Mouse (Mus musculus) embryonic facial prominence, embryonic 15.5 days (tissue): Measurements from ENCODE around the gene Ovol3. TPM values are rescaled to one million over a fixed set of nuclear protein-coding genes. Genes with fewer than 3 reads are reported as not detected.
A peak's percentile ranks its signal among the peaks of the same experiment; 100 is the strongest.

Experiments
- ATAC-seq: fragments of 200-750 bp; cut with Nextera tagmentation; 2 replicates; pipeline ENCODE4 v1.8.0; 2017; ENCODE audit warnings: low read depth, moderate TSS enrichment; ENCODE audit not compliant: insufficient number of reproducible peaks, low FRiP score, low TSS enrichment
- H3K27ac ChIP-seq: fragments of 300-500 bp; sonication (generic); replicated peaks from 2 replicates; pipeline ENCODE4 v1.5.1; 2015; ENCODE audit warnings: mild to moderate bottlenecking, inconsistent platforms
- H3K27me3 ChIP-seq: fragments of 300-500 bp; sonication (generic); 2 replicates; pipeline ENCODE4 v1.6.1; 2015; ENCODE audit warnings: inconsistent platforms
- H3K36me3 ChIP-seq: fragments of 300-500 bp; sonication (generic); 2 replicates; pipeline ENCODE4 v1.6.1; 2015; ENCODE audit warnings: mild to moderate bottlenecking, inconsistent platforms
- H3K4me1 ChIP-seq: fragments of 300-500 bp; sonication (generic); 2 replicates; pipeline ENCODE4 v1.6.1; 2015; ENCODE audit warnings: inconsistent platforms
- H3K4me2 ChIP-seq: fragments of 300-500 bp; sonication (generic); replicated peaks from 2 replicates; pipeline ENCODE4 v1.6.1; 2015; ENCODE audit warnings: mild to moderate bottlenecking, inconsistent platforms
- H3K4me3 ChIP-seq: fragments of 300-500 bp; sonication (generic); replicated peaks from 2 replicates; pipeline ENCODE4 v1.5.1; 2015; ENCODE audit warnings: mild to moderate bottlenecking, inconsistent platforms
- H3K9ac ChIP-seq: fragments of 300-500 bp; sonication (generic); 2 replicates; pipeline ENCODE4 v1.6.1; 2015; ENCODE audit warnings: inconsistent platforms
- H3K9me3 ChIP-seq: fragments of 300-500 bp; sonication (generic); replicated peaks from 2 replicates; pipeline ENCODE4 v1.6.1; 2016; ENCODE audit warnings: inconsistent platforms
- WGBS: fragments of 180-500 bp; shearing (Covaris S2); methylation state at CpG from one replicate; pipeline ENCODE4 v1.1.7; 2015; 5-methylcytosine and 5-hydroxymethylcytosine counted together
- polyA plus RNA-seq: library from polyadenylated mRNA; unstranded; fragments of >200 nt; fragmentation: Nextera tagmentation; extraction: Ambion mirVana; gene quantifications from 2 replicates; pipeline ENCODE4 v1.2.1, GENCODE M21; 2015

Ovol3 gene
- polyA plus RNA-seq, result 0.31 and 0.39 TPM in 2 replicates

- H3K4me2 ChIP-seq, result no peak within 1 kb of the TSS
- no peaks in the 10 kb centered on the region for H3K9me3 ChIP-seq
- no peak for ATAC-seq
- no peaks in the 10 kb centered on the region for H3K27me3 ChIP-seq
- no peak within 1 kb of the TSS for H3K27ac ChIP-seq
- H3K36me3 ChIP-seq, result peaks cover 17% of the 10 kb centered on the region
- 83% methylated on average over 4 of the region's 4 CpGs for WGBS
- no peak within 1 kb of the TSS for H3K4me3 ChIP-seq
- H3K4me1 ChIP-seq, result peaks cover 20% of the 10 kb centered on the region
- H3K9ac ChIP-seq, result no peak within 1 kb of the TSS
These were observed at the start of gene Ovol3 for GRCm38 (mm10) chr7:30235625-30236024. TSS of gene Ovol3 (minus strand) at chr7:30235725.

- Histone ChIP-seq H3K4me1 (peaks cover 19% of the 10 kb centered on the region), H3K9ac (no peak overlapping the region), H3K36me3 (no peaks in the 10 kb centered on the region), H3K9me3 (no peaks in the 10 kb centered on the region), H3K4me2 (no peak overlapping the region), H3K4me3 (no peak overlapping the region), H3K27ac (no peak overlapping the region), H3K27me3 (no peaks in the 10 kb centered on the region)
- WGBS, result 74% methylated on average over 7 of the region's 7 CpGs
- ATAC-seq, result no peak
These were observed 47.2 kb upstream of the Ovol3 start for GRCm38 (mm10) chr7:30282740-30283139.

- ATAC-seq, result no peak
- Histone ChIP-seq H3K4me1 (peaks cover 19% of the 10 kb centered on the region), H3K9ac (no peak overlapping the region), H3K9me3 (no peaks in the 10 kb centered on the region), H3K4me3 (0 out of 2 replicates have a peak overlapping the region, but pooled peaks have one; percentile 70), H3K4me2 (no peak overlapping the region), H3K27ac (peak overlapping the region; percentile 99; the same call in 1 of the 2 replicates), H3K27me3 (no peaks in the 10 kb centered on the region), H3K36me3 (no peaks in the 10 kb centered on the region)
- 75% methylated on average over 4 of the region's 4 CpGs for WGBS
These were observed 46.0 kb upstream of the Ovol3 start for GRCm38 (mm10) chr7:30281522-30281921.

- no peaks in the 10 kb centered on the region for H3K27me3 ChIP-seq
- WGBS, result under 1% methylated on average over 20 of the region's 20 CpGs
- H3K9ac ChIP-seq, result peak overlapping the region; percentile 43
- H3K4me3 ChIP-seq, result peak overlapping the region; percentile 70
- peak overlapping the region; percentile 89 for H3K4me2 ChIP-seq
- peaks cover 19% of the 10 kb centered on the region for H3K4me1 ChIP-seq
- ATAC-seq, result peak; percentile 82
- peak overlapping the region; percentile 99 for H3K27ac ChIP-seq
- no peaks in the 10 kb centered on the region for H3K36me3 ChIP-seq
- H3K9me3 ChIP-seq, result no peaks in the 10 kb centered on the region
These were observed 45.2 kb upstream of the Ovol3 start for GRCm38 (mm10) chr7:30280670-30281138.

- under 1% methylated on average over 49 of the region's 49 CpGs for WGBS
- H3K4me2 ChIP-seq, result peak within 1 kb of the TSS; percentile 89
These were observed 44.6 kb upstream of the Ovol3 start, which contains the start of the genes Thap8 and Wdr62 for GRCm38 (mm10) chr7:30279951-30280669. TSS of gene Thap8 (plus strand) at chr7:30280094. TSS of gene Wdr62 (minus strand) at chr7:30280419.

GRCm38 (mm10) chr7:30279536-30279935, 44.0 kb upstream of the Ovol3 start:
- 0% methylated on average over 6 of the region's 6 CpGs for WGBS
- 0 out of 2 replicates have a peak overlapping the region, but pooled peaks have one; percentile 7 for H3K9ac ChIP-seq
- peak overlapping the region; percentile 99; the same call in 1 of the 2 replicates for H3K27ac ChIP-seq
- H3K4me1 ChIP-seq, result peaks cover 19% of the 10 kb centered on the region
- no peak for ATAC-seq
- no peaks in the 10 kb centered on the region for H3K36me3 ChIP-seq
- peak overlapping the region; percentile 89 for H3K4me2 ChIP-seq
- no peaks in the 10 kb centered on the region for H3K27me3 ChIP-seq
- H3K9me3 ChIP-seq, result no peaks in the 10 kb centered on the region
- peak overlapping the region; percentile 70 for H3K4me3 ChIP-seq

More at GRCm38 (mm10) chr7:30279951-30280669, 44.6 kb upstream of the Ovol3 start, which contains the start of the genes Thap8 and Wdr62:
- H3K36me3 ChIP-seq, result no peaks in the 10 kb centered on the region
- peak within 1 kb of the TSS; percentile 70 for H3K4me3 ChIP-seq
- peak within 1 kb of the TSS; percentile 99 for H3K27ac ChIP-seq
- no peaks in the 10 kb centered on the region for H3K9me3 ChIP-seq
- peaks cover 19% of the 10 kb centered on the region for H3K4me1 ChIP-seq
- H3K27me3 ChIP-seq, result no peaks in the 10 kb centered on the region
- peak; percentile 96 for ATAC-seq
- H3K9ac ChIP-seq, result peak within 1 kb of the TSS; percentile 43

GRCm38 (mm10) chr7:30278911-30279310, 43.4 kb upstream of the Ovol3 start:
- H3K9me3 ChIP-seq, result no peaks in the 10 kb centered on the region
- no peaks in the 10 kb centered on the region for H3K27me3 ChIP-seq
- no peaks in the 10 kb centered on the region for H3K36me3 ChIP-seq
- H3K4me1 ChIP-seq, result peaks cover 19% of the 10 kb centered on the region
- no peak for ATAC-seq
- H3K4me2 ChIP-seq, result no peak overlapping the region
- no peak overlapping the region for H3K27ac ChIP-seq
- no peak overlapping the region for H3K4me3 ChIP-seq
- WGBS, result 44% methylated on average over 2 of the region's 2 CpGs
- no peak overlapping the region for H3K9ac ChIP-seq

- ATAC-seq, result no peak
- no peak overlapping the region for H3K9ac ChIP-seq
- H3K4me1 ChIP-seq, result peaks cover 6% of the 10 kb centered on the region; the same call in 1 of the 2 replicates
- H3K27me3 ChIP-seq, result no peaks in the 10 kb centered on the region
- no peaks in the 10 kb centered on the region for H3K9me3 ChIP-seq
- WGBS, result 82% methylated on average over 6 of the region's 6 CpGs
- no peak overlapping the region for H3K27ac ChIP-seq
- no peak overlapping the region for H3K4me2 ChIP-seq
- H3K36me3 ChIP-seq, result no peaks in the 10 kb centered on the region
- H3K4me3 ChIP-seq, result no peak overlapping the region
These were observed 38.9 kb upstream of the Ovol3 start for GRCm38 (mm10) chr7:30274383-30274782.

GRCm38 (mm10) chr7:30269641-30270040, 34.1 kb upstream of the Ovol3 start:
- Histone ChIP-seq H3K27ac (no peak overlapping the region), H3K4me2 (no peak overlapping the region), H3K4me1 (no peaks in the 10 kb centered on the region), H3K27me3 (no peaks in the 10 kb centered on the region), H3K9me3 (no peaks in the 10 kb centered on the region), H3K4me3 (no peak overlapping the region), H3K9ac (no peak overlapping the region), H3K36me3 (no peaks in the 10 kb centered on the region)
- ATAC-seq, result no peak
- WGBS, result 81% methylated on average over 4 of the region's 4 CpGs

- WGBS, result 85% methylated on average over 3 of the region's 3 CpGs
- Histone ChIP-seq H3K27me3 (no peaks in the 10 kb centered on the region), H3K36me3 (no peaks in the 10 kb centered on the region), H3K4me2 (no peak overlapping the region), H3K4me1 (no peaks in the 10 kb centered on the region), H3K4me3 (no peak overlapping the region), H3K9me3 (no peaks in the 10 kb centered on the region), H3K27ac (no peak overlapping the region), H3K9ac (no peak overlapping the region)
- ATAC-seq, result no peak
These were observed 31.3 kb upstream of the Ovol3 start for GRCm38 (mm10) chr7:30266780-30267179.

GRCm38 (mm10) chr7:30265935-30266334, 30.4 kb upstream of the Ovol3 start:
- no peak overlapping the region for H3K27ac ChIP-seq
- peaks cover 4% of the 10 kb centered on the region; the same call in 1 of the 2 replicates for H3K36me3 ChIP-seq
- no peaks in the 10 kb centered on the region for H3K27me3 ChIP-seq
- 91% methylated on average over 7 of the region's 7 CpGs for WGBS
- H3K4me2 ChIP-seq, result no peak overlapping the region
- no peak overlapping the region for H3K4me3 ChIP-seq
- H3K9ac ChIP-seq, result no peak overlapping the region
- H3K9me3 ChIP-seq, result no peaks in the 10 kb centered on the region
- ATAC-seq, result no peak
- H3K4me1 ChIP-seq, result no peaks in the 10 kb centered on the region
